Mouse (Mus musculus) spleen, adult 2 months (tissue): ENCODE results near the gene Gm20388. TPM values are rescaled to one million over a fixed set of nuclear protein-coding genes. Genes with fewer than 3 reads are reported as not detected.

Experiments
- DNase-seq, 2 experiments: peaks; one replicate each; pipeline versions ENCODE4 v3.0.0 to v3.0.0-alpha.2; 2012 to 2021; ENCODE audit warnings: low spot score in 2 of 2, low read depth in 1 of 2
- H3K27ac ChIP-seq: fragments of 200-500 bp; 2 replicates; pipeline ENCODE4 v1.5.1; 2012; ENCODE audit warnings: low read length, inconsistent platforms; ENCODE audit not compliant: insufficient read depth
- H3K27me3 ChIP-seq: fragments of 200-500 bp; 2 replicates; pipeline ENCODE4 v1.6.1; 2012; ENCODE audit warnings: mild to moderate bottlenecking, moderate library complexity, low read length, inconsistent platforms; ENCODE audit not compliant: control insufficient read depth, insufficient read depth
- H3K36me3 ChIP-seq: fragments of 200-500 bp; 2 replicates; pipeline ENCODE4 v1.6.1; 2012; ENCODE audit warnings: mild to moderate bottlenecking, low read length, inconsistent platforms; ENCODE audit not compliant: control insufficient read depth, insufficient read depth
- H3K4me1 ChIP-seq: fragments of 200-500 bp; 2 replicates; pipeline ENCODE4 v1.6.1; 2011; ENCODE audit warnings: inconsistent platforms; ENCODE audit not compliant: control insufficient read depth, insufficient read depth, insufficient read length
- H3K4me3 ChIP-seq: fragments of 200-500 bp; 2 replicates; pipeline ENCODE4 v1.5.1; 2011; ENCODE audit warnings: mild to moderate bottlenecking, inconsistent platforms; ENCODE audit not compliant: insufficient read depth, insufficient read length; ENCODE audit errors: extremely low read depth
- CTCF ChIP-seq: fragments of 200-500 bp; IDR thresholded peaks from 2 replicates; pipeline ENCODE4 v1.5.1; 2011; ENCODE audit warnings: mild to moderate bottlenecking, inconsistent platforms; ENCODE audit not compliant: insufficient read depth, insufficient read length, insufficient replicate concordance; ENCODE audit errors: extremely low read depth
- POLR2A ChIP-seq: fragments of 200-500 bp; IDR thresholded peaks from 2 replicates; pipeline ENCODE4 v1.6.1; 2011; ENCODE audit warnings: low read depth, low read length, inconsistent platforms
- WGBS: fragments of 180-500 bp; shearing (Covaris S2); methylation state at CpG from one replicate; pipeline ENCODE4 v1.1.7; 2018; 5-methylcytosine and 5-hydroxymethylcytosine counted together
- polyA plus RNA-seq: library from polyadenylated mRNA; depleted of rRNA; stranded (reverse); fragments of >200 nt; gene quantifications from 2 replicates; pipeline ENCODE4 v1.2.3, GENCODE M21; 2012

The Gm20388 gene
- polyA plus RNA-seq, 1 experiment, result 26.1 TPM

DNA sequence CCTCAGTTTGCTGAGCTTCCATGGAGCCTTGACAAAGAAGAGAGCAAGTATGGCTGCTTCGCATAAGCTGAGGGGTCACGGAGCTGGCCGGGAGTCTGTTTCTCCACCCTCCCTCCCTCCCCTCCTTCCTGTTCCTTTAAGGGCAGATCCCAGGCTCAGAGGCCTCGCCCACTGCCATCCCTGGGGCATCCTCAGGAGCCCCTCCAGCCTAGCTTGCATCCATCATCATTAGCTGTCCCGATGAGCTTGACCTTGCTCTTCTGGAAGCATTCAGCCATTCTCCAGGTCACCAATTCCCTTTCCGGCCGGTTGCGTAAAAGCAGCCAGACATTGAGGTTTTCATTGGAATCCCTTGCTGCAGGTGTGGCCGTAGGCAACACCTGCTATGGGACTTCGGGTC lies 2144.7 kb downstream of the Gm20388 start:
- Histone ChIP-seq H3K4me1 (no peaks in the 10 kb centered on the region), H3K4me3 (no peak overlapping the region), H3K27me3 (no peaks in the 10 kb centered on the region), H3K27ac (no peak overlapping the region), H3K36me3 (no peaks in the 10 kb centered on the region)
- WGBS, result 66% methylated on average over 10 of the region's 10 CpGs
- no peak for DNase-seq
- TF ChIP-seq CTCF (no peak), POLR2A (no peak)

DNA sequence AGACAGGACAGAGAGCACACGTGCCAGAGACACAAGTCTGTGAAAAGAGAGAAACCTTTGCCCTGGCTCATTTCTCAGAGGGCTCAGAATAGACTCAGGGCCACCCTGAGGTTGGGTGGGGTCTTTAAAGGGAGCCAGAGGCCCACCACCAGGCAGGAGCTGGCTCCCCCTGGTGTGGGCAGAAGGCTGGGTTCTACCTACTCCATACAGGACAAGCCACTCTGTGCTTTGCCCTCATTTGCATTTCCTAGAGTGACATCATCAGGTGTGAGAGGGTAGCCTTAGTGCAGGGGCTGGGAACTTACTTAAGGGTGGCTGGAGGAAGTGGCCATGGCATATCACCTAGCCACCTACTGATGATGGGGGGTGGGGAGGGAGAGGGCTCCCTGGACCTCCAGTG lies 2145.5 kb downstream of the Gm20388 start:
- Histone ChIP-seq H3K36me3 (no peaks in the 10 kb centered on the region), H3K27me3 (no peaks in the 10 kb centered on the region), H3K4me3 (no peak overlapping the region), H3K27ac (no peak overlapping the region), H3K4me1 (no peaks in the 10 kb centered on the region)
- WGBS, result 43% methylated on average over 1 of the region's 1 CpGs
- TF ChIP-seq POLR2A (no peak), CTCF (no peak)
- no peak for DNase-seq

DNA sequence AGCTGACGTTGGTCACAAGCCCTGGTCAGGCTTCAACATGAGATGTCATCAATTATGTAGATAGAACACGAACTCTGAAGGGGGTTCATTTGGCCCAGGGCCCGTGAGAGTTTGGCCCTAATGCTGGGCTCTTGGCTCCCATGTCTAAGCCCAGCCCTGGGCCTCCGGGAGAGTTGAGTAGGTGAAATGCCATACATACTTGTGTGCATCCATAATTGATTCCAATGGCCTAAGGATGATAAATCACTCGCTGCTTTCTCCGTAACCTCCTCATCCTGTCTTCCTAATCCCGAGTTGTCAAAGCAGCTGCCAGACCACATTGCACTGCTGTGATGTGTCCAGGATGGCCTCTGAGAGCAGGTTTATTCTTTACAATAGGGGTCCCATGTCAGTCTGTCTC lies 2146.2 kb downstream of the Gm20388 start:
- Histone ChIP-seq H3K4me3 (no peak overlapping the region), H3K4me1 (no peaks in the 10 kb centered on the region), H3K36me3 (no peaks in the 10 kb centered on the region), H3K27me3 (no peaks in the 10 kb centered on the region), H3K27ac (no peak overlapping the region)
- DNase-seq, result no peak
- TF ChIP-seq POLR2A, result no peak
- no peak for TF ChIP-seq CTCF
- 80% methylated on average over 7 of the region's 7 CpGs for WGBS

DNA sequence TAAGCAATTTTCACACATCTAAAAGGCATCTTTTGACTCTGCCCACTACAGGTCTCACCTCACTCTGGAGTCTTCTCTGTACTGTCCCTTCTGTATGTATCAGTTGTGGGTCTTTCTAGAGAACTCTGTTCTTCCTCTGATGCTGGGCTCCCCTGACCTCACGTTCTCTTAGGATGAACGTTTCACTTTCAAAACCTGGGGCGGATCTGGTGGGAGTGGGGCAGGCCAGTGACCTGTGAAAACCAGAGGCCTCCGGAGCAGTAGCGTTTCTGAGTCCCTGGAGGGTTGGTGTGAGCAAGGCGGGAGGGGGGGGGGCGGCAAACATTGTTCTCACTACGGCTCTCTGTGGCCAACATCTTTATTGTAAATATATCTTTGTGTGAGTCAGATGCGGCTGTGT lies 2147.9 kb downstream of the Gm20388 start:
- Histone ChIP-seq H3K4me1 (no peaks in the 10 kb centered on the region), H3K27me3 (no peaks in the 10 kb centered on the region), H3K36me3 (no peaks in the 10 kb centered on the region), H3K27ac (no peak overlapping the region), H3K4me3 (no peak overlapping the region)
- TF ChIP-seq POLR2A (no peak), CTCF (no peak)
- WGBS, result 48% methylated on average over 9 of the region's 9 CpGs
- DNase-seq, result no peak

DNA sequence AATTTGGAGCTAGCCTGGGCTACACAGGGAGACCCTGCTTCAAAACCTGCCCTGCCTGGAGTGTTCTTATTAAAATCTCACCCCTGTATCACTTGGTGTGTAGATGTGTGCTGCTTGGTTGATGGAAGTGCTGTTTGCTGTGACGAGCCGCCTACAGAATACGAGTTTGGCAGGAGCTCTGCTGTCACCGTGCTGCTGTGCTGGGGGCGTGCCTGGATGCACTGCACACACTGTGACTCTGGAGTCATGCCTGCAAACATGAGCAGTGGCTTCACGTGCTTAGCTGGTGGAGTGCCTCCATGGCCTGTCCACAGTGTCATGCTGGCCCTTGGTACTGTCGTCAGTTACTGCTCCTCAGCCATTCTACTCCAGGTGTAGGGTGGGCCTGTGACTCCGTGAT lies 2148.3 kb downstream of the Gm20388 start:
- Histone ChIP-seq H3K36me3 (no peaks in the 10 kb centered on the region), H3K27me3 (no peaks in the 10 kb centered on the region), H3K27ac (no peak overlapping the region), H3K4me3 (no peak overlapping the region), H3K4me1 (no peaks in the 10 kb centered on the region)
- WGBS, result 86% methylated on average over 8 of the region's 8 CpGs
- TF ChIP-seq CTCF (no peak), POLR2A (no peak)
- DNase-seq, result no peak

DNA sequence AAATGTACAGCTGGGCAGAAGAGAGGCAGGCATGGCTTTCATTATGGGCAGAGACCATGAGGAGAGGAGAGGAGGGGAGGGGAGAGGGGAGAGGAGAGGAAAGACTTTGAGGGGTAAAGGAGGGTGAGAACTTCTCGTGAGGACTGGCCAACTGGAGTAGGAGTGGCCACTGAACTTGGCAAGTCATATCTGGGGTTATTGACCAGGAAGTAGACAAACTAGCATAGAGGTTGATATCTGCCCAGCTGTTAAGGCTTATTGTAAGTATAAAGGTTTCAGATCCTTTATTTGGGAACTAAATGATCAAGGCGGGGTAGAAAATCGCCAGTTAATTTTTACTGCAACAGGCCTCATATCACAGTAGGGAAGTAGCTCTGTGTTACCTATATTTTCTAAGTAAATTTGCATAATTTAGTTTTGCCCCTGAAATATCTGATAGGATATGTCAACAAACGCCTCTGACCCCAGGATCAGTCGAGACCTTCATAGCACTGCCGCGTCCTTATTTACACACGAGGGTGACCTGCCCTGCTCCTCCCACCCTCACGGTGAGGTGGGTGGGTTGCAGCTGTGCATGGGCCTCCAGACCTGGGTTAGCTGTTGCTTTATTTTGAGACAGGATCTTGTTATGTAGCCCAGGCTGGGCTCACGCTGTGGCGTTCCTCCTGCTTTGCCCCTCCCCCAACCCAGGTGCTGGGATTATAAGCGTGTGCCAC lies 2152.0 kb downstream of the Gm20388 start:
- Histone ChIP-seq H3K27ac (no peak overlapping the region), H3K4me1 (no peaks in the 10 kb centered on the region), H3K27me3 (no peaks in the 10 kb centered on the region), H3K4me3 (no peak overlapping the region), H3K36me3 (no peaks in the 10 kb centered on the region)
- 83% methylated on average over 12 of the region's 12 CpGs for WGBS
- DNase-seq, result no peak
- no peak for TF ChIP-seq CTCF
- no peak for TF ChIP-seq POLR2A

DNA sequence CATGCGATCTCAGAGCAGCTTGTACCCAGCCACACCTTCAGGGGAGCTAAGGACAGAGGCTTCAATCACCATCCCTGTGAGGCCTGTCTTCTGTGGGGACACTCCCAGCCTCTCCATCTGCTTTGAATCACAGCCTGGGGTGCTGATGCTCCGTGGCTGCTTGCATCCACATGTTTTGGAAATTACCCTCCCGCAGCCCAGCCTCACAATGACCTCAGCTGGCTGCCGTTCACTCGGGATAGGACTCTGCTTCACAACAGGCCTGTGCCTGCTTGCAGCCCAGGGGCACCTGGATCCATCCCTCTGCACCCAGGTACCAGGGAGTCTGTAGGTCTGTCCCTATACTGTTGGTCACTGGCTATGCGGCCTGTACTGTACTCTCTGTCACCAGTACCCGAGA lies 2153.7 kb downstream of the Gm20388 start:
- no peaks in the 10 kb centered on the region for H3K27me3 ChIP-seq
- H3K4me1 ChIP-seq, result no peaks in the 10 kb centered on the region
- no peaks in the 10 kb centered on the region for H3K36me3 ChIP-seq
- no peak overlapping the region for H3K4me3 ChIP-seq
- no peak overlapping the region for H3K27ac ChIP-seq
- WGBS, result 84% methylated on average over 7 of the region's 7 CpGs
- TF ChIP-seq CTCF (no peak), POLR2A (no peak)
- no peak for DNase-seq
